Mouse (Mus musculus) left cerebral cortex, adult 2 months (tissue): Measurements from ENCODE around the gene Srsf3. TPM values are rescaled to one million over a fixed set of nuclear protein-coding genes. Genes with fewer than 3 reads are reported as not detected.
A peak's percentile ranks its signal among the peaks of the same experiment; 100 is the strongest.
"Not testable (repeated sequence)": the region's sequence is repeated elsewhere in the genome, so short reads cannot be mapped to it uniquely, and the experiment has no call there.

Experiments
- DNase-seq, 2 experiments: peaks; one replicate each; pipeline ENCODE4 v3.0.0; 2021 to 2022; ENCODE audit warnings: low spot score in 2 of 2, mixed read lengths in 1 of 2; ENCODE audit errors: extremely low spot score in 1 of 2
- H3K27ac ChIP-seq: fragments of 200-600 bp; 2 replicates; pipeline ENCODE4 v1.8.1; 2022
- H3K4me3 ChIP-seq: fragments of 200-600 bp; 2 replicates; pipeline ENCODE4 v1.8.1; 2022
- CTCF ChIP-seq: fragments of 200-600 bp; IDR thresholded peaks from 2 replicates; pipeline ENCODE4 v1.8.1; 2022; ENCODE audit warnings: antibody characterized with exemption, mild to moderate bottlenecking, moderate library complexity
- intact Hi-C: fragments of 180-260 bp; cut with DNase I; formaldehyde crosslinking; loops from one replicate; pipeline ENCODE4 v1.15.1; 2025
- long read RNA-seq, 2 experiments: library from polyadenylated mRNA; stranded (forward); transcript quantifications; one replicate each; pipeline ENCODE4 v2.0.0; 2021; ENCODE audit warnings: borderline mapping rate in 2 of 2
- total RNA-seq, 2 experiments: library from RNA; stranded (reverse); gene quantifications; 2 replicates each; pipeline ENCODE4 v1.2.3; 2021

Gene Srsf3
- total RNA-seq = 100 to 1,000 TPM; 113 to 114 TPM
- long read RNA-seq, experiment 1, full-length matches to known transcripts = 62 of 79 reads
- long read RNA-seq, experiment 1, partial matches to known transcripts = 3 of 79 reads
- long read RNA-seq, experiment 1, other reads (novel, unspliced or antisense) = 14 of 79 reads
- long read RNA-seq, experiment 2, full-length matches to known transcripts = 46 of 62 reads
- long read RNA-seq, experiment 2, partial matches to known transcripts = 3 of 62 reads
- long read RNA-seq, experiment 2, other reads (novel, unspliced or antisense) = 13 of 62 reads

- intact Hi-C loops = no loop called here
- peak within 1 kb of the TSS; percentile 87 for H3K4me3 ChIP-seq
Measured at GRCm38 (mm10) chr17:29032274-29033069, at the start of gene Srsf3. TSS of gene Srsf3 (plus strand) at chr17:29032628.

GRCm38 (mm10) chr17:28984724-28985420 lies 47.6 kb upstream of the Srsf3 start:
- no peak for DNase-seq
- intact Hi-C loops = loop anchor here (5.0 kb wide), 2 partner anchors 37 to 112 kb away; no protein-coding TSS in a partner anchor
- Histone ChIP-seq H3K27ac (no peak overlapping the region), H3K4me3 (no peak overlapping the region)
- TF ChIP-seq CTCF = no peak

More at GRCm38 (mm10) chr17:29032274-29033069, at the start of gene Srsf3:
- peak within 1 kb of the TSS; percentile 97 for H3K27ac ChIP-seq
- no peak for TF ChIP-seq CTCF
- DNase-seq = peak; percentile 98 to 99

- peak; percentile 59 for TF ChIP-seq CTCF
- intact Hi-C loops = loop anchor here (5.0 kb wide), 2 partner anchors 35 to 110 kb away; no protein-coding TSS in a partner anchor
- H3K27ac ChIP-seq = no peak overlapping the region
- H3K4me3 ChIP-seq = no peak overlapping the region
- DNase-seq = no peak
Measured at GRCm38 (mm10) chr17:28986833-28987232, 45.6 kb upstream of the Srsf3 start.

GRCm38 (mm10) chr17:28987713-28988112 lies 44.7 kb upstream of the Srsf3 start:
- TF ChIP-seq CTCF = peak; percentile 85
- Histone ChIP-seq H3K4me3 (no peak overlapping the region), H3K27ac (no peak overlapping the region)
- intact Hi-C loops = loop anchor here (5.0 kb wide), 2 partner anchors 35 to 110 kb away; no protein-coding TSS in a partner anchor
- DNase-seq = no peak

- H3K27ac ChIP-seq = no peak overlapping the region
- TF ChIP-seq CTCF = no peak
- no peak overlapping the region for H3K4me3 ChIP-seq
- intact Hi-C loops = loop anchor here (5.0 kb wide), 2 partner anchors 34 to 109 kb away; no protein-coding TSS in a partner anchor
- no peak for DNase-seq
Measured at GRCm38 (mm10) chr17:28988291-28988690, 44.1 kb upstream of the Srsf3 start.

- Histone ChIP-seq H3K27ac (no peak overlapping the region), H3K4me3 (no peak overlapping the region)
- no peak for DNase-seq
- intact Hi-C loops = loop anchor here (5.0 kb wide), 2 partner anchors 33 to 108 kb away; no protein-coding TSS in a partner anchor
- no peak for TF ChIP-seq CTCF
Measured at GRCm38 (mm10) chr17:28988996-28989395, 43.4 kb upstream of the Srsf3 start.

GRCm38 (mm10) chr17:28990060-28990459 lies 42.4 kb upstream of the Srsf3 start:
- intact Hi-C loops = no loop called here
- TF ChIP-seq CTCF = no peak
- DNase-seq = no peak
- H3K27ac ChIP-seq = no peak overlapping the region
- no peak overlapping the region for H3K4me3 ChIP-seq

GRCm38 (mm10) chr17:28991286-28991685 lies 41.1 kb upstream of the Srsf3 start:
- no peak overlapping the region for H3K27ac ChIP-seq
- intact Hi-C loops = no loop called here
- no peak for DNase-seq
- no peak for TF ChIP-seq CTCF
- H3K4me3 ChIP-seq = no peak overlapping the region

GRCm38 (mm10) chr17:28992105-28992504 lies 40.3 kb upstream of the Srsf3 start:
- Histone ChIP-seq H3K4me3 (no peak overlapping the region), H3K27ac (no peak overlapping the region)
- intact Hi-C loops = no loop called here
- no peak for TF ChIP-seq CTCF
- peak; percentile 29 to 35 for DNase-seq

GRCm38 (mm10) chr17:28993004-28993403 lies 39.4 kb upstream of the Srsf3 start:
- DNase-seq, intact Hi-C loops, H3K27ac ChIP-seq, H3K4me3 ChIP-seq: not testable (repeated sequence)

GRCm38 (mm10) chr17:28994615-28995014 lies 37.8 kb upstream of the Srsf3 start:
- Histone ChIP-seq H3K27ac (no peak overlapping the region), H3K4me3 (no peak overlapping the region)
- DNase-seq = no peak
- intact Hi-C loops = no loop called here
- no peak for TF ChIP-seq CTCF

- Histone ChIP-seq H3K4me3 (no peak overlapping the region), H3K27ac (no peak overlapping the region)
- TF ChIP-seq CTCF = no peak
- DNase-seq = no peak
- intact Hi-C loops = no loop called here
Measured at GRCm38 (mm10) chr17:29000465-29000864, 32.0 kb upstream of the Srsf3 start.
